Mouse (Mus musculus): ENCODE results near the gene Ccdc120.

DNA sequence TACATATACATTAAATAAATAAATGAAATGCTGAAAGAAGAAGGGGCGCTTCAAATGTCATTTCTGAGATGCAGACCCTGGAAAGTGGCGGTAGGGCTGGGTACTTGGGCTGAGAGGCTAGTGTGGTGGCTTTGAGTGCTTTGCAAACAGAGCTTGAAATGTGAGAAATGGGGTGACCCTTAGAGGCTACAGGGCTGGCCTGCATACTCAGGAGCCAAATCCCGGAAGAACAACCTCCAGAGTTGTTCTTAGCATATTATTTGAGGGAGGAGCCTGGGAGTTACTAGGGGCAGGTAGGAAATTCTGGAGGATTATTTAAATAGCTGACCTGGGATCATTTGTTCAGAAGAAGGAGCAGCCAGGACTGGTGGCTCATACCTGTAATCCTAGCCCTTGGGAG is 60.2 kb downstream of the Ccdc120 start:
- no peak for TF ChIP-seq POLR2A (IDR thresholded peaks at IDR 0.05; ENCODE audit: borderline replicate concordance, low read depth, low read length)
- TF ChIP-seq CTCF (IDR thresholded peaks at IDR 0.05; ENCODE audit: low read depth, low read length): no peak

Data from bone marrow macrophage, adult 2 months (primary cell).